Comparison of ENCODE assay signal across 8 mouse cellular contexts in the genomic region with DNA sequence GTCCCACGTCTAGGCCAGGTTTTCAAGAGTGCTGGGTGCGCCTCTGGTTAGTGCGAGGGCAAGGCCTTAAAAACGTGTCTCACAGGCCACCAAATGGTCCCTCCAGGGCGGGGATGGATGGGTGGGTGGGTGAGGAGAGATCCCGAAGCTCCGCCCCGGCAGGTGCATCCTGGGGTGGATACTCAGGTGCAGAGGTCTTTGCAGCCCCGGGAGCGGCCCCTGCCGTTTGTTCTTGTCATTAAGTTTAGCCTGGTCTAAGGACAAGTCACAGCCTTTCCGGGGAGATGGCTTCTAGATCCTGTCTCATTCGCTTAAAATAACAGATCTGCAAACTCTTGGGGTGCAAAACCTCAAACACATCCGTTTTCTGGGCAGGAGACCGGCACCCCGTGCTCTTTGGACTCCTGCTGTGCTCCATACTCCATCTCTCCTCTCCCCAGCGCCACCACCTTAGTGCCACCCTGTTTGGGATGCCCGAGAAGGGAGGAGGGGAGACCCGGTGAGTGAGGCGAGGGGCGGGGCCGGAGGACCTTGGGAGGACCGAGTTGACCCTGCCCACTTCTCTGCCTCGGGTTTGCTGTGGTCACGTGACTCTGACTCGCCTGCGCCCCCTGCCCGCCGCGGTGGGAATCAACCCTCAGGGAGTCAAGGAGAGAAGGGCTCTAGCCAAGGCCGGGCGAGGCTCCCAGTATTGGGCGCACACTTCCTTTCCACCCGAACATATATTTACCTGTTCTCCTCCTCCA. TPM values are rescaled to one million over a fixed set of nuclear protein-coding genes. Genes with fewer than 3 reads are reported as not detected.
A peak's percentile ranks its signal among the peaks of the same experiment; 100 is the strongest.
DNase-seq lines count a peak whose midpoint lies in the region; ATAC-seq and TF ChIP-seq lines count a peak whose summit lies in the region.

No protein-coding gene starts in this region.

- WGBS in heart, adult 2 months, result 8% methylated on average over 34 of the region's 34 CpGs
- WGBS in lung, adult 2 months, result 4% methylated on average over 34 of the region's 34 CpGs

- H3K4me1 ChIP-seq in heart, adult 2 months (ENCODE audit: control insufficient read depth, insufficient read depth, low read length), result no peaks in the 10 kb centered on the region; the same call in 1 of the 2 replicates
- H3K4me1 ChIP-seq in lung, adult 2 months (ENCODE audit: control insufficient read depth, insufficient read depth, low read length), result peaks cover 9% of the 10 kb centered on the region

- no peaks in the 10 kb centered on the region for H3K79me2 ChIP-seq in heart, adult 2 months (replicated peaks; ENCODE audit: control insufficient read depth, insufficient read depth, low read length)

- H3K27me3 ChIP-seq in heart, adult 2 months (ENCODE audit: control insufficient read depth, insufficient read depth, low read length), result peaks cover 38% of the 10 kb centered on the region

- no peak for TF ChIP-seq POLR2A in heart, adult 2 months (IDR thresholded peaks at IDR 0.05; ENCODE audit: insufficient read depth, low read depth, low read length)
- TF ChIP-seq POLR2A in lung, adult 2 months (IDR thresholded peaks at IDR 0.05; ENCODE audit: borderline replicate concordance, extremely low read depth, low read depth, low read length), result no peak

- no peak for TF ChIP-seq EP300 in heart, adult 2 months (IDR thresholded peaks at IDR 0.05; ENCODE audit: insufficient read depth, low read depth, low read length)

- peak; percentile 38 to 46 for DNase-seq in monocyte, adult 2 months (ENCODE audit: low read depth in 1 of 2, low spot score in 2 of 2)
- DNase-seq in heart, adult 2 months, result peak; percentile 61 to 80
- peak; percentile 81 for DNase-seq in kidney, adult 18-20 months
- DNase-seq in lung, adult 2 months, result peak; percentile 72
- peak; percentile 86 for DNase-seq in retina, postnatal 1 day
- peak; percentile 66 to 72 for DNase-seq in urinary bladder, postnatal 36 days (ENCODE audit: low spot score in 2 of 2)

- no peak overlapping the region for H3K4me3 ChIP-seq in heart, adult 2 months
- H3K4me3 ChIP-seq in lung, adult 2 months (replicated peaks; ENCODE audit: extremely low read depth, low read depth, low read length), result no peak overlapping the region

- H3K9ac ChIP-seq in heart, adult 2 months (ENCODE audit: low read depth, low read length), result no peak overlapping the region

- peak; percentile 80 for TF ChIP-seq CTCF in heart, adult 2 months (IDR thresholded peaks at IDR 0.05)
- TF ChIP-seq CTCF in lung, adult 2 months (IDR thresholded peaks at IDR 0.05; ENCODE audit: insufficient read depth, low read length), result peak; percentile 41

- H3K36me3 ChIP-seq in heart, adult 2 months (ENCODE audit: control insufficient read depth, insufficient read depth, low read length), result no peaks in the 10 kb centered on the region

- intact Hi-C loops in heart, adult 2 months (cut with DNase I), result loop anchor here (5.0 to 10.0 kb wide), 2 partner anchors 273 to 705 kb away; no protein-coding TSS in a partner anchor

- no peak; the same call in 1 of the 2 replicates for ATAC-seq in monocyte, adult 5-6 weeks (replicated peaks; ENCODE audit: insufficient number of reproducible peaks, low FRiP score, low TSS enrichment, poor library complexity, severe bottlenecking)
- peak; percentile 80 for ATAC-seq in common myeloid progenitor, adult 5-6 weeks (replicated peaks; ENCODE audit: low read depth, poor library complexity, severe bottlenecking)

- no peak overlapping the region for H3K27ac ChIP-seq in heart, adult 2 months

RNA-seq across cellular contexts. Expression of a gene that starts 9.2 kb away (rescaled TPM):
- not detected in 3 replicates for total RNA-seq in monocyte, adult 5-6 weeks (2017)
- total RNA-seq in common myeloid progenitor, adult 5-6 weeks (2017), result 4.7 and 8.2 TPM in 2 replicates
- total RNA-seq in heart, adult 2 months (2021), result under 1 TPM; 0.18 to 0.21 TPM
- polyA plus RNA-seq in heart, adult 2 months (2012; rRNA removed), result 0.12 and 0.14 TPM in 2 replicates
- polyA plus RNA-seq in lung, adult 2 months (2012; rRNA removed), result 0.06 TPM in 1 of 2 replicates, not detected in the other
